Mouse (Mus musculus) heart, postnatal 0 days (tissue): ENCODE measurements around the gene Ppm1m. TPM values are rescaled to one million over a fixed set of nuclear protein-coding genes. Genes with fewer than 3 reads are reported as not detected.
A peak's percentile ranks its signal among the peaks of the same experiment; 100 is the strongest.
"Not testable (repeated sequence)": the region's sequence is repeated elsewhere in the genome, so short reads cannot be mapped to it uniquely, and the experiment has no call there.

Source experiments
- ATAC-seq: fragments of 200-750 bp; cut with Nextera tagmentation; 2 replicates; pipeline ENCODE4 v1.8.0; 2017; ENCODE audit warnings: low read depth, moderate number of reproducible peaks, moderate library complexity; ENCODE audit not compliant: insufficient read depth
- DNase-seq: peaks from one replicate; pipeline ENCODE4 v3.0.0-alpha.2; 2016; ENCODE audit warnings: low spot score
- H3K27ac ChIP-seq: fragments of 300-500 bp; sonication (generic); 2 replicates; pipeline ENCODE4 v1.5.1; 2014; ENCODE audit warnings: low read depth, mild to moderate bottlenecking
- H3K27me3 ChIP-seq: fragments of 300-500 bp; sonication (generic); 2 replicates; pipeline ENCODE4 v1.6.1; 2014; ENCODE audit warnings: low read length, mixed read lengths; ENCODE audit not compliant: control insufficient read depth, insufficient read depth
- H3K36me3 ChIP-seq: fragments of 300-500 bp; sonication (generic); replicated peaks from 2 replicates; pipeline ENCODE4 v1.6.1; 2014; ENCODE audit warnings: low read length, mixed read lengths; ENCODE audit not compliant: control insufficient read depth, insufficient read depth
- H3K4me1 ChIP-seq: fragments of 300-500 bp; sonication (generic); 2 replicates; pipeline ENCODE4 v1.6.1; 2014; ENCODE audit warnings: antibody characterized with exemption; ENCODE audit not compliant: control insufficient read depth, insufficient read depth
- H3K4me2 ChIP-seq: fragments of 300-500 bp; sonication (generic); 2 replicates; pipeline ENCODE4 v1.6.1; 2014; ENCODE audit warnings: low read depth, mild to moderate bottlenecking, low read length, moderate library complexity
- H3K4me3 ChIP-seq: fragments of 300-500 bp; sonication (generic); 2 replicates; pipeline ENCODE4 v1.5.1; 2014; ENCODE audit warnings: low read depth, low read length
- H3K9ac ChIP-seq: fragments of 300-500 bp; sonication (generic); replicated peaks from 2 replicates; pipeline ENCODE4 v1.6.1; 2014; ENCODE audit warnings: low read depth, low read length, mixed read lengths
- H3K9me3 ChIP-seq: fragments of 300-500 bp; sonication (generic); replicated peaks from 2 replicates; pipeline ENCODE4 v1.6.1; 2016; ENCODE audit warnings: low read length; ENCODE audit not compliant: control insufficient read depth
- CTCF ChIP-seq: IDR thresholded peaks from 2 replicates; pipeline ENCODE4 v1.5.1; 2016; ENCODE audit warnings: antibody characterized with exemption, control low read depth, low read depth
- EP300 ChIP-seq: IDR thresholded peaks from 2 replicates; pipeline ENCODE4 v1.6.1; 2016; ENCODE audit warnings: antibody characterized with exemption, low read depth
- WGBS: fragments of 180-500 bp; shearing (Covaris S2); extraction: QIAGEN DNeasy Blood & Tissue Kit; methylation state at CpG from one replicate; pipeline ENCODE4 v1.1.7; 2014; 5-methylcytosine and 5-hydroxymethylcytosine counted together
- polyA plus RNA-seq: library from polyadenylated mRNA; unstranded; fragments of >200 nt; fragmentation: Nextera tagmentation; extraction: Ambion mirVana; gene quantifications from 2 replicates; pipeline ENCODE4 v1.2.1, GENCODE M21; 2015
- total RNA-seq: library from RNA; depleted of rRNA; stranded (reverse); fragments of >200 nt; gene quantifications from 2 replicates; pipeline ENCODE4 v1.2.3, GENCODE M21; 2014; ENCODE audit warnings: low replicate concordance

Ppm1m gene
- total and polyA plus RNA-seq, 2 experiments from 2014 or later = 13.1 to 22.8 TPM

DNA sequence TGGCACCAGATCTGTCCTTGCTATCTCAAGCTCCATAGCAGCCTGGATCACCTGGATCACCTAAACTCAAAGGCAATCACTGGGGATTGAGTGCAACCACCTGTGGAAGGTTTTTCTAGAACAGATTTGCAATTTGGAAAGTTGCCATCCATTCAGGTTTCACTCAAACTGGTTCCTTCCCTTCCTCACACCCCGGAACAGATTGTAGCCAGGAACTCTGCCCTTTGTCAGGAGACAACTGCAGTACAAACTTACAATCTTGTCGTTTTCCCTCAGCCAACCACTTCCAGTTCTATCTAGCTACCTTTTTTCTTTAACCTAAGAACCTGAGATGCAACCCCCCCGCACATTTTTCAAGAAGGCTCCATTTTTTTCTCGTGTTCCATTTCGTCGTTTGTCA, 29.6 kb downstream of the Ppm1m start:
- Histone ChIP-seq H3K27ac (no peak overlapping the region), H3K27me3 (no peaks in the 10 kb centered on the region), H3K4me1 (peaks cover 23% of the 10 kb centered on the region), H3K9ac (no peak overlapping the region), H3K4me3 (no peak overlapping the region), H3K4me2 (peak overlapping the region; percentile 90), H3K36me3 (no peaks in the 10 kb centered on the region), H3K9me3 (no peaks in the 10 kb centered on the region)
- no peak for DNase-seq
- WGBS = 44% methylated on average over 6 of the region's 6 CpGs
- no peak for ATAC-seq
- TF ChIP-seq CTCF (no peak), EP300 (no peak)

DNA sequence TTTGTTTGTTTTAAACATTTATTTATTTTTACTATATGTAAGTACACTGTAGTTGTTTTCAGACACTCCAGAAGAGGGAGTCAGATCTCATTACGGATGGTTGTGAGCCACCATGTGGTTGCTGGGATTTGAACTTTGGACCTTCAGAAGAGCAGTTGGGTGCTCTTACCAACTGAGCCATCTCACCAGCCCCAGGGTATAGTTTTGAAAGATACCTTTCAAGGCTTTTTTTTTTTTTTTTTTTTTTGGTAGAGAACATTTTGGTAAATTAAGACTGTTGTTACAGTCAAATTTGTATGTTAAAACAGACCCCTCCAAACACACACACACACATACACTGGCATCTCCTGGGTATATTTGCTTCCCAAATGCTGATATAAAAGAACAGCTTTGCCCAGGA, 30.5 kb downstream of the Ppm1m start:
- not testable (repeated sequence) for H3K9ac ChIP-seq, DNase-seq, H3K4me3 ChIP-seq, H3K27me3 ChIP-seq, H3K27ac ChIP-seq, H3K4me2 ChIP-seq, H3K36me3 ChIP-seq, ATAC-seq, H3K9me3 ChIP-seq
- 69% methylated on average over 1 of the region's 1 CpGs for WGBS
- peaks cover 19% of the 10 kb centered on the region for H3K4me1 ChIP-seq

DNA sequence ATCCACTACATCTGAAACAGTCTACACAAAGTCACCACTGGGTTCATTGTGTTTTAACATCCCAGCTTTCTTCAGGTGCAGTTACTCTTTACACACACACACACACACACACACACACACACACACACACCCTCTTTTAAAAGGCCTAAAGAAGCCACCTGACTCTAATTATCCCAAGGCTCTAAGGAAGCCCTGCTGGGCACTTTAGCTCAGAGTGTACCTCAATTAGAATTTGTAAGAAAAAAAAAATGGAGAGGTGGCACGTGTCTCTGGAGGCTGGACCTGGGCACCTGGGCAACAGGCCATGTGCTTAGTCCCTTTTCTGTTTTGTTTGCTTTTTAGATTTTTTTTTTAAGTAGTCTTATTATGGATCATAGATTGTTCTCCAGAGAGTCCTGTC, 31.8 kb downstream of the Ppm1m start:
- TF ChIP-seq CTCF = no peak
- TF ChIP-seq EP300 = no peak
- no peaks in the 10 kb centered on the region for H3K36me3 ChIP-seq
- no peak for DNase-seq
- H3K4me2 ChIP-seq = no peak overlapping the region
- no peaks in the 10 kb centered on the region for H3K9me3 ChIP-seq
- no peak overlapping the region for H3K27ac ChIP-seq
- peaks cover 7% of the 10 kb centered on the region; the same call in 1 of the 2 replicates for H3K4me1 ChIP-seq
- no peaks in the 10 kb centered on the region for H3K27me3 ChIP-seq
- no peak for ATAC-seq
- no peak overlapping the region for H3K4me3 ChIP-seq
- WGBS = 56% methylated on average over 1 of the region's 1 CpGs
- no peak overlapping the region for H3K9ac ChIP-seq

DNA sequence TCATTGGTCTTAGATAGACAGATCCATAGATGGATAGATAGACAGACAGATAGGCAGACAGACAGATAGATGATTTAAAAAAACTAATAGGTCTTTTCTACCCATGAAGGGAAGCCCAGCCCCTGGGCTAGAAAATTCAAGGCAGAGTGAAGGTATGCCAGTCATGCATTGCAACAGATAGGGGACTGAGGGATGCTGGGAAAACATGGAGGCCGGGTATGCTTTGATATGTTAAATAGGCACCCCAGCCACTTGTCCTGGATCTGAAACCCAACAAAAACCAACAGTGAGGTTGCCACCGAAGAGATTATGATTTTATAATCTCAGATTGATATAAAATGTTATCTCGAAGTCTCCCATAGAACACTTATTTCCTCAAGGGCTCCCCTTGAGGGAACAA, 32.3 kb downstream of the Ppm1m start:
- DNase-seq = no peak
- Histone ChIP-seq H3K9me3 (no peaks in the 10 kb centered on the region), H3K27ac (no peak overlapping the region), H3K36me3 (no peaks in the 10 kb centered on the region), H3K27me3 (no peaks in the 10 kb centered on the region), H3K4me3 (no peak overlapping the region), H3K4me2 (no peak overlapping the region), H3K4me1 (peaks cover 7% of the 10 kb centered on the region; the same call in 1 of the 2 replicates), H3K9ac (no peak overlapping the region)
- WGBS = 71% methylated on average over 3 of the region's 3 CpGs
- ATAC-seq = no peak
- TF ChIP-seq CTCF (no peak), EP300 (no peak)

DNA sequence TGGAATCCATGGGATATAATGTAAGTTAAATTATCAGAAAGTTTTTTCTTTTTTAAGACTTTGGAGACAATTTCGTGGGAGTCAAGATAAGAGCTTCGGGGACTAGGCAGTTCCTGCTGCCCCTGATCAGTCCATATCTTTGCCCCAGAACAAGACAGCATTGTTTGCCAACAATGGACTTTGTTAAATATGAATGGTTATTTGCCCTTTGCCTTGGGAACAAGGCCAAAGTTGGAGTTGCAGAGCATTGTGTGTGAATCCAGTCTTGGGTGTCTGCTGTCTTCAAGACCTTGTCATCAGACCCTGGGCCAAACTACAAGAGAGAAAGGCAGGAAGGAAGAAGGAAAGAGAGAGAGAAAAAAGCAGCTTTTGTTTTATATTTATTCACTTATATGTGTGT, 32.8 kb downstream of the Ppm1m start:
- no peaks in the 10 kb centered on the region for H3K36me3 ChIP-seq
- WGBS = 51% methylated on average over 2 of the region's 2 CpGs
- no peak for TF ChIP-seq EP300
- TF ChIP-seq CTCF = no peak
- H3K9me3 ChIP-seq = no peaks in the 10 kb centered on the region
- no peaks in the 10 kb centered on the region for H3K27me3 ChIP-seq
- H3K9ac ChIP-seq = no peak overlapping the region
- ATAC-seq = no peak
- H3K4me1 ChIP-seq = peaks cover 7% of the 10 kb centered on the region; the same call in 1 of the 2 replicates
- no peak for DNase-seq
- H3K27ac ChIP-seq = no peak overlapping the region
- no peak overlapping the region for H3K4me2 ChIP-seq
- no peak overlapping the region for H3K4me3 ChIP-seq

DNA sequence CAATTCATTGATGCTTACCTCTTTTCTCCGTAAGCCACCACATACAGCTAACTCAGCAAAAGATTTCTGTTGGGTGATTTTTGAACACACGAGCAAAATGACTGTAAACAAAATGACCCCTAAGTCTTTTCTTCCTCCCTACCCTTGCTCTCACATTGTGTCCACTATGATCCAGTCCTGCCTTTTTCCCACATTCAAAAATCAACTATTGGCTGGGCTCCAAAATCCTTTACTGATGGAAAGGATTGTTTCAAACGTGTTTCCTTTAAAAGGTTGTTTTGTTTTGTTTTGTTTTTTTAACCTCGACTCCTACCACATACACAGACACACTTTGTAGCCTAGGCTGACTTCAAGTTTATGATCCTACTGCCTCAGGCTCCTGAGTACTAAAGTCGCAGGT, 39.1 kb downstream of the Ppm1m start:
- no peaks in the 10 kb centered on the region for H3K36me3 ChIP-seq

More for the DNA sequence above, 39.1 kb downstream of the Ppm1m start:
- ATAC-seq (no peak), DNase-seq (no peak)
- H3K4me3 ChIP-seq = peak overlapping the region; percentile 61
- 38% methylated on average over 5 of the region's 5 CpGs for WGBS
- TF ChIP-seq CTCF (no peak), EP300 (no peak)
- no peaks in the 10 kb centered on the region for H3K27me3 ChIP-seq
- no peaks in the 10 kb centered on the region for H3K9me3 ChIP-seq
- H3K4me1 ChIP-seq = 0 out of 2 replicates have a peak, but pooled peaks cover 5% of the 10 kb centered on the region
- H3K27ac ChIP-seq = peak overlapping the region; percentile 89
- H3K4me2 ChIP-seq = peak overlapping the region; percentile 66
- H3K9ac ChIP-seq = peak overlapping the region; percentile 56
